Mouse (Mus musculus): ENCODE data around the gene Pcnx4.

Gene Pcnx4

DNA sequence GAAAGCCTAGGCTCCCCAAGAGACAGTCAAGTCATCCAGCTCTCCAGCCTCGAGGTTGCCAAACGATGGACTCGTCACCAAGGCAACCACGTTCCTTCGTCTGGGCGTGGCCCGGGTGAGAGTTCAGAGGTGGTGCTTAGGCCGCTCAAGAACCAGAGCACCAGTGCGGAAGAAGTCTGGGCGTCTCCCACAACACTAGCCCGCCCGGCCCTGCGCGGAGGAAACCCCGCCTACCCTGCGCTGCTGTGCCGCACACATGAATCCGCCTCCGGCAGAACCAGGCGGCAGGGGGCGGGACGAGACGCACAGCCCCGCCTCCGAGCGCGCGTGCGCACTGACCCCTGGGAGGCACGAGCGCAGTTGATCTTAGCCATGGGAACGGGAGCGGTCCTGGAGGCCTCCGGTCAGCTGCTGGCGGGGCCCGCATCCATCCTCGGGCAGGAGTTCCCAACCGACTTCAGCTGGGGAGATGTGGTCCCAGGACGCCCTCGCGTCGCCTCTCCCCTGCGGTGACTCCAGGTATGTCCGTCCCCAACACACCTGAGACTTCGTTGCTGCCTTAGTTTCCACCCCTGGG lies at the start of gene Pcnx4:
Gene Pcnx4, plus strand, starts transcription at position 363 of the 577 bp plus-strand sequence.
- DNase-seq (ENCODE audit: low read depth): peak; percentile 96

DNA sequence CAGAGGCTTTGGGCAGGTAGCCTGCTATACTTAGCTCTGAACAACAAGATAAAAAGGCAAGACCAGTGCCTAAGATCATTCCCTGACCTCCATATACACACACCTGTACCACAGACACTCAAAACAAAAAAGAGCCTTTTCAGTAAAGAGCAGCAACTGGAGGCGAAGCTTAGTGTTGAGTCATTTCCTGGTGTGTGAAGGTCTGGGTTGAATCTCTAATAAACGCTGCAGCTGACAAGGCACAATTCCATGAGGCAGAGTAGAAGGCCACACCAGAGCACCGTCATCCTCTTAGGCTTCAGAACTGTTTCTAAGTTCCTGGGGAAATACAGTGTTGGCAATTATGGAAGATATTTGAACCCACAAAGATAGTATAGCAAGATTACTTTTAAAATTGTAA lies 48.7 kb upstream of the Pcnx4 start:
- DNase-seq (ENCODE audit: low read depth): no peak

DNA sequence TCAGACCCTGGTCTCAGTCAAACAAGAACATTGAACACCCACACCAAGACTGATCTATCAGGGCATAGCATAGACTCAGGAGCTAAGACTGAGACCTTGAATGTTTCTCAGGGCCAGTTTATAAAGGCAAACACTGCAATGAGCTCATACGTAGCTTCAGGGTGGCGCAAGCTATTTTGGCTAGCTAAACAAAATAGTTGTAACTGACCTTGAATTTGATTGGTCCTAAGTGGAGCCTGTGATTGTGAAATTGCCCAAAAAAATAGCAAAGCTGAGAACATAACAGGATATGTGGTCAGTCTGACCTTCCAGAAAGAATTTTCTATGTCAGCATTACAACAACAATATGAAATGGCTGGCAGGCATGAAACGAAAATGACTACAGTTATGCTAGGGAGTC lies 46.2 kb upstream of the Pcnx4 start:
- no peak for DNase-seq (ENCODE audit: low read depth)

DNA sequence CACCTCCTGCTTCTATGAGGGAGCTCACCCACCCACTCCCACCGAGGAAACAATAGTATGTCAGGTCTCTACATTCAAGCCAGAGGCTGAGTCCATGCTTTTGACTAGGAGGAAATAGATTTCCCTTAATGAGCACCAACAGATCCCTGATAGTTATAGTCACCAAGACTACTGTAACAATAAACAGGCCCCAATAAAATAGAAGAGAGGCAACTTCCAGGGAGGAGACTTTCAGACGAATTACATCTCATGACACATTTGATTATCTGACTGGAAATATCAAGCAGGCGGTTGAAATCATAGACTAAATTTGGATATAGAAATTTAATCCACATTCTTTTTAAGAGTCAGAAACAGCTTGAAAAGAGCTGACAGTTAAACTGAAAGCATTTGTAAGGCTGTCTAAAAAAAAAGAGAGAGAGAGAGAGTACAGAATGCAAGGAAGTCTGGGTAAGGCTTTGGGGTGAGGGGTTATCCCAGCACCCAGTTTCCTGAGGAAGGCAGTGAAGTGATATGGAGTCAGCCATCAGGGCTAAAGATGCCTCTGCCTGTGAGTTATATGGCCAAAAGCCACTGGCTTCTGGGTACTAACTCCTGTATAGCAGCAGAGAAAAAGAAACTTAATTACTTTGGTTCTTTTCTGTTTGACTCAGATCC lies 45.0 kb upstream of the Pcnx4 start:
- DNase-seq (ENCODE audit: low read depth): no peak

DNA sequence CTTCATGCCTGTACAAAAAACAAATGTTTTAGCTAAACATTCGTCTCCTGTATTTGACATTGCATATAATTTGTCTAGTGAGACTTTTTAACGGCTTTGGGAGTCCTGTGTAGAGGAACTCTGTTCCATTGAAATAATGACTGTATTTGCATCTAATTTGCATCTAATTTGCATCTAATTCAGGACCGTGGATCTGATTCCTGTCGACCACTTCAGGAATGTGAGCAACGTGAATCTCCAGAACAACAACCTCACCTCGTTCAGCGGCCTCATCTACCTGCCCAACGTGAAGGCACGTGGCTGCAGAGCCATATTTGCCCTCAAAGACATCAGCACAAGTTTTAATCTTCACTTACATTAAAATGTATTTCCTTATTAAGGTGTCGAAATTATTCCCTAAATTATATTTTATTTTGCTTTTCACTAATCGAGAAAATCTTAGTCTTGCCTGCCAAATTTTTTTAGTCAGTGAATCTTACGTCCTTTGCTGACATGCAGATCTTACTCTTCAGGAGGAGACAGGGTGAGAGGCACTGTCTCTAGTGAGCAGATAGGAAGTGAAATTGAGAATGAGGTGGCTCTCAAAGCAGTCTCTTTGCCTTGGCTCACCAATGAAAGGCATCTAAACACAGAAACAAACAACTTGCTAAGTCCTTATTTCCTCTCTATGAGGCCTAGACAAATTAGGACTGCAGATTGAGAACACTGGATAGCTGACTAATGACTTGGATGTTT lies 39.1 kb upstream of the Pcnx4 start:
- DNase-seq (ENCODE audit: low read depth): no peak

DNA sequence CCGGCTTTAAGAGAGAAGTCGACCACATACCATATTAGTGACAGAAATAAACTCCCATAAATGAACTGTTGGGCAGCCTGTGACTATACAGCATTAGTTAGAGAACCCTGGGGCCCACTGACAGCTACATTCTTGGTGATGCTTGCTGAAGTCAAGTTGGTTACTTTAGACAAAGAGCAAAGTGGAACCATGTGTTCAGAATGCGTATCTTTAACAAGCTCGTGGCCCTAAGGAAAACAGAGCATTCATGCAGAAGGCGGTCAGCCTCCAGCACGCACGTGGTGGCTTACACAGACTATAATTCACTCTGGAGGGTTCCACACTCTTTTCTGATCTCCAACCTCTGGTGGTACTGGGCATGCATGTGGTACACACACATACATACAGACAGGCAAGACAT lies 26.6 kb upstream of the Pcnx4 start:
- no peak for DNase-seq (ENCODE audit: low read depth)

DNA sequence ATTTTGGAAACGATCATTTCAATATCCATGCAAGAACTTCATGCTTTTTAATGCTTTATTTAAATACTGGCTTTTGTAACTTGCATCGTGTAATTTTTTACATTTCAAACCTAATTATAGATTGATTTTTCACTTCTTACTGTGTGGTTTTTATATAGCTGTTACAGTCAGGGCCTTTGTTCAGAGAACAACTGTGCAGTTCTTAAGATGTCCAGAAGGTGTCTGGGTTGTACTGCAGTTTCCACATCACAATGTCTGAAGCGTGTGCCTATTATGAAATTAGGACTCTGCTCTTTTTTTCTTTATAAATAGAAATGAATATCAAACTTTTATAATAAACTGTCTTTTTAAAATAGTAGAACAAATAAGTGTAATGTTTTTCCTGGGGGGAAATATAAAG lies 20.7 kb upstream of the Pcnx4 start:
- peak; percentile 33 for DNase-seq (ENCODE audit: low read depth)

DNA sequence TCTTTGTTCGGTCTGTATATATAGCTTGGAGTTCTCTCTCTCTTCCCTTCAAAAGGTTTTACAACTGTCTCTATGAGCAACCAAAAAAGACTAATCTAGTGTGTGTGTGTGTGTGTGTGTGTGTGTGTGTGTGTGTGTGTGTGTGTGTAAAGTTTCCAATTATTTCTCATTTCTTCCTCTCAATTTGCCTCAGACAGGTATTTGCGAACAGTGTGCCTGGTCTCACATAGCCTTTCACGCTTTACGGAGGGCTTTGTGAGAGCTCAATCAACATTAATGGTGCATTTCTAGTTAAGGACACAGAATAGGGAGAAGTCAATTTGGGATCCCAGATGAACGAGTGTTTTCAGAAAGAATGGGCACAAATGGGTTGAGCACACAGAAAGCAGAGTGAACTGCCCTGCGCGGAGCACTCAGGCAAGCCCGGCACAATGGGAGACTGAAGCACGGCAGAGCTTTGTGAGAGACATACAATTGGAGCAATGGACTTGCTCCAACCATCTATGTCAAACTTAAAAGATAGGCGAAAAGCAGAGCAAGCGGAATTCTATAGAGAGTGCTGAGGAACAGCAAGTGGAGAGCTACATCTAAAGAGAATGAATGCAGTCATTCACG lies 18.0 kb upstream of the Pcnx4 start:
- no peak for DNase-seq (ENCODE audit: low read depth)

DNA sequence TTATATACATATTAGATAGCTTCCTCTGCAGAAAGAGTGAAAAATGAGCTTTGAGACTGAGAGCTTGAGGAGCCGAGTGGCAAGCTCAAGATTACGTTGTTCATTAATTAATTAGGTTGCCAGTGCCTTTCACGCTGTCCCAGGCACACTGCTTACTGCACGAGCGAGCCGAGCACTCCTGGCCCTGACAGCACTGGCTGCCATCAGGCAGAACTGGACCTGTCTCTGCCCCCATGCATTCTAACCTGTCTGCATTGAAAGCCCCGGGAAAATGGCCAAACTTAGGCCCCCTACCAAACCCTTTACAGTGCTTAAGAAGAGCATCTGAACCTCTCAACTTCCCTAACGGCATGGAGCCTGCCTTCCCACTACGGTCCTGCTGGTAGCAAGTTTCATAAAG lies 16.8 kb upstream of the Pcnx4 start:
- DNase-seq (ENCODE audit: low read depth): no peak

DNA sequence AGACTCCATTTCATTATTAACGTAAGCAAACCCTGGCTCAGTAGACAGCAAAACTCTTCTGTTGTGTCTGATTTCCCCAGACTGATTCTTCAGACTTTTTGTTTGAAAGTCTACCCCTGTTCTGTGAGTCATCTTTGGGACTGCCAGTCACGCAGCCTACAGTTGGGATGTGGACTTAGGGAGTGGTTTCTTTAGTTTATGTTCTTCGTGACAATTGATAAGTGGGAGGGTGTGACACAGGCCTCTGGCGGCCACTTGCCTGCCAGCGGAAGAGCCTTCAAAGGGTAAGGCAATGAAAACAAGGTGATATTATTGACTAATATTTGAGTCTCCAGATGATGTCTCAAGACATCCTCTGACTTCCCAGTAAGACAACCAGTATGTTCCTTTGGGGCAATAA lies 16.3 kb upstream of the Pcnx4 start:
- no peak for DNase-seq (ENCODE audit: low read depth)

DNA sequence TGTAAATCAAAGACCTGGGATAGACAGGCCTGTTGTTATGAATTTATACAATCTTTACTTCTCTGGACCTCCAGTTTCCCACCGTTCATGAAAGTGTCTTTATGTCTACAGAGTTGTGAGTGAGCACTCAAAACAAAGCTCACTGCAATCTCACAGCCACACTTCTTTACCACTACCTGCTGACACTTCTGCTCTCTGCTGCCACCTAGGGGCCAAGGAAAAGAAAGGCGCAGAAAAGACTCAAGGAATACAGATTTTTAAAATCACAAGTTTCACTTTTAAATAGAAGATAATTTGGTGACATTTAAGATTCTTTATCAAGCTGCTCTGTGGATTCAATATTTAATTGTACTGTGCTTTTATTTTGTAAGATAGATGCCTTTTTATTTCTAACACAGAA lies 15.5 kb upstream of the Pcnx4 start:
- peak; percentile 86 for DNase-seq (ENCODE audit: low read depth)

DNA sequence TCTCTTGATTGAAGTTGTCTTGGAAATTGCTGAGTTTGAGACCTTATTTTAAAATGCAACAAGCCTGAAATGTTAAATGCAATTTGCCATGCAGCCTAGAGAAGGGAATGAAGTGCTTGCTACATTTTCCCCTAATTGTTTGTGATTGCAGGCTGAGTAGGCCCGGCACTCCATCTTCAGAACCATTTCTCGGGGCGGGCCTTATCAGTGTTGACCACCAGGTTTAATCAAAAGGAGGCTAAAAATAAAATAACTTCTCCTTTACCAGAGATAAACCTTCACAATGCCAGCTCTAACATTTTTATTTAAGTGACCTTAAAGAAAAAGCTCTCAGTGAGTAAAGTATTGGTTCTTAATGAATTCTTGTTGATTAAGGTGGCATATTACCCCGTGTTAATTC lies 10.6 kb upstream of the Pcnx4 start:
- DNase-seq (ENCODE audit: low read depth): no peak

DNA sequence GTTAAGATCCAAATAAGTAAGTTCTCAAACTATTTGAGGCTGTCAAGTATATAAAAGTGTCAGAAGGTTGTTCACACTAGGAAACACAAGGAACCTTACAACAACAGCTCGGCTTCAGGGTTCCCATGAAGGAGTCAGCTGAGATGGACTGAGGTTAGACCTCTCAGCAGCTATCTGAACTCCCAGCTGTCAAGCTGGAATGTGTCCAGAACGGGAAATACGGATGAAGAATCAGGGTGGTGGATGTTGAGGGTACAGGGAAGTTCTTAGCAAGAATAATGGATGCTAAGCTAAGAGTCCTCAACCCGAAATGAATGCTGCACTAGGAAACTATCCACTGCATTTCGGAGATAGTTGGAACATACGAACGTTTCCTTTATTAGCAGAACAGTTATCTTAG lies 3.9 kb upstream of the Pcnx4 start:
- DNase-seq (ENCODE audit: low read depth): no peak

DNA sequence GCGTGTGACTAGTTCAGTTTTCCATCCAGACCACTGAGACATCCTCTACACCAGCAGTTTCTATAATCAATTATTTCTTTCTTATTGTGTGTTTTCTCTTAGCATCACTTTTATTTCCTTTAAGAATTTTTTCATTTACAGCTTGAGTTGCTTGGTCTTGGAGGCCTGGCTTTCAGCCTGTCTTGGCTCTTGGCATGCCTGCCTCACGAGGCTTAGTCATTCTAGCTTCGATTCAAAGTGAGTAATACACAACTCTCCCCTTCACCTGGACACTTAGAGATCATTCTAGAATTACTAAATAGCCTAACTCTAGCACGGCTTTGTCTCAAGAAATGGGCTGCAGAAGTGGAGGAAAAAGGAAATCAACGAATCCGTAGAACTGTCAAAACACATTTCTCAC lies 2.2 kb upstream of the Pcnx4 start:
- no peak for DNase-seq (ENCODE audit: low read depth)

DNA sequence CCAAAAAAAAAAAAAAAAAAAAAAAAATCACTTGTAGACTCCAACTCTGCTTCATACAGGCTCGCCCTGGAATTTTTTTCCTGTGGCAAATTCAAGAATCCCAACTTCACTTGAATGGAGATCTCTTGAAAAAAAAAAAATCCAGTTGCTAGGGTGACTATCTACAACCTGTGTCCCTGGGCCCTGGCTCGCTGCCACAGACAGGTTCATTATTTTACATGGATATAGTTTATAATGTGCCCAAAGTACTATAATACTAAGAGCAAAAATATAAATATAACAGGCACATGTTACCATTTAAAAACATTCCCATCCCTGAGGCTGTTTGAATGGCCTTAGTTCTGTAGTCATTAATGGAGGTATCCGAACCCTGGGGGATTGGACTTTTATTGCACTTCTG lies 584 bp upstream of the Pcnx4 start:
- DNase-seq (ENCODE audit: low read depth): no peak

DNA sequence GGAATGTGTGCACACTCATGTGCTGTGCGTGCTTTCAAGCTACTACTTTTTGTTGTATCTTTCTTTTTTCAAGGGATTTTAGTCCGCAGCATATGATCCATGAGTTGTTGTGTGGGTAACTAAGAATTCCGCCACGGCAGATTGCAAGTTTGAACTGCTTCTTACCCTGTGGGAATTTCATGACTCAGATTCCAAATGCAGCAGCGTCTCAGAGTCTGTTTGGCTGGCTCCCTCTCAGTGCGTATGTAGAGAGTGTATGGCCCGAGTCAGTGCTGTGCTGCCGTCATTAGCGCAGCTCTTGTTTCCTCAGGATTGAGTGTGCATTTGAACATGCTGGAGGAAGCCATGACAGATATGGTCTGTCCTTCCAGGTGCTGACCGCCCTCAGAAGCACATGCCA lies 2.4 kb downstream of the Pcnx4 start:
- no peak for DNase-seq (ENCODE audit: low read depth)

DNA sequence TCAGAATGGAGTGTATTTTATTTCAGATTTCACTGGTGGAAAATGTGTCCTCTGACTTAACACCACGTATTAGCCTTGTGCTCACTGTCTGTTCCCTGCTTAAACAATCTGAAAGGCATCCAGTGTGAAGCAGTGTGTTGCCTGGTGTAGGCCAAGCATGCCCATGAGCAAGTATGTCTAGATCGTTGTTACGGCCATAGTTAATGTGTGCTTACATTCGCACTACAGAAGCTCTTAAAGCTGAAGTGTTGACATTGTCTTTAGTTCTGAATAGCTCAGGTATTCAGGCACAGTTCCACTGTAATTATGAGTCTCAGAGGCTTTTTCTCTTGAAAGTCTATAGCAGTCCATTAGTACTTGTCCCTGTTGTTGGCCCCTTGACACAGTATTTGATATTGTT lies 18.2 kb downstream of the Pcnx4 start:
- DNase-seq (ENCODE audit: low read depth): no peak

DNA sequence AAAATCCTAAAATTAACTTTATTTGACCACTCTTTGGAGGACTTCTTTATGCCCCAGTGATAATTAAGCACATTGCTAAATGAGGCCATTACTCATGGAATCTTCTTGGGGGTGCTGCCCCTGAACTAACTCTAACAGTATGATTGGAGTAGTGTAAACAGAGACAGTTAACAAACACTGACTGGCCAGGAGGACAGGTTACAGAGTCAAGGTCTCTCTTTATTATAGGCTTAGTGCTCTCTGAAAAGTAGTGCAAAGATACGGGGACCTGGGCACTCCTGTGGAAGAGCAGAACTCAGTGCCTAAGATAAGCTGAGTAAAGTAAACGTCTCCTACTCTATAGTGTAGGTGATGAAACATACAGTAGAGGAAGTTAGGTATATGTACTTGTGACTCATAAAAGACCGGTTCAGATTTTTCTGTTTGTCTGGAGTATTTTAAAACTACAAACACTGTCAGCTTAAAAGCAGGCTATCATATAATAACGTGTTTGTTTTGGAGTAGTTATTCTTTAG lies 28.2 kb downstream of the Pcnx4 start:
- DNase-seq (ENCODE audit: low read depth): no peak

DNA sequence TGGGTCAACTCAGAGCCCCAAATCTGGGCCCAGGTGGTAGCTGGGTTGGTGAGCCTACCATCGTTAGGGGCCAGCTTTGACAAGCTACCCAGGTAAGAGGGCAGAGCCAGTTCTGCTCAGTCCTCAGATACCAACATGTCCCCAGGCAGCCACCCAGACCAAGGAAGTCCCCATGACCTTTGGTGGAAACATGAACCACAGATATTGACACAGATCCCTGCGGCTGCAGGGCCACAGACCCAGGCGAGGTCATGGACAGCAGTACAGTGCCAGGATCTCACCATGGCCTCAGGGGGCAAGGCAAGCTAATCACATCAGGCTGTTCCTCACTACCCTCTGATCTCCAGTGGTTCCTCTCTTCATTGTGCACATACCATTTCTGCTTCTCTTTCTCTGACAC lies 45.8 kb downstream of the Pcnx4 start:
- no peak for DNase-seq (ENCODE audit: low read depth)

DNA sequence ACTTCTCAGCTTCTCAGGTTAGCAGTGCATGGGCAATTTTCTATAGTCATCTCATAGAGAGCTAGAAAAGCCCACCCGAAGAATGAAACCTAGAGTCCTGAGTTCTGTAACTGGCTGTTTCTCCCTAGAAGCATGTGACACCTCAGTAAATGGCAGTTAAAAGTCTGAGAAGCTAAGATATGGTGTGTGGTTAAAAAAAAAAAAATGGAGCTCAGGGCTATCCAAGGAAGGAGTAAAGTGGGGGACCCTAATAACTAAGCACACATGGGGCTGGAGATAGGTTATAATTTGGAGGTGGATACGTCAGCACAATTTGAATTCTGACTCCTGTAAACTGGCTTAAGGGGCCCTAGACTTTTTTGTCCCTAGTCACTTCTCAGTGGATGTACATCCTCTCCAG lies 46.9 kb downstream of the Pcnx4 start:
- DNase-seq (ENCODE audit: low read depth): no peak

DNA sequence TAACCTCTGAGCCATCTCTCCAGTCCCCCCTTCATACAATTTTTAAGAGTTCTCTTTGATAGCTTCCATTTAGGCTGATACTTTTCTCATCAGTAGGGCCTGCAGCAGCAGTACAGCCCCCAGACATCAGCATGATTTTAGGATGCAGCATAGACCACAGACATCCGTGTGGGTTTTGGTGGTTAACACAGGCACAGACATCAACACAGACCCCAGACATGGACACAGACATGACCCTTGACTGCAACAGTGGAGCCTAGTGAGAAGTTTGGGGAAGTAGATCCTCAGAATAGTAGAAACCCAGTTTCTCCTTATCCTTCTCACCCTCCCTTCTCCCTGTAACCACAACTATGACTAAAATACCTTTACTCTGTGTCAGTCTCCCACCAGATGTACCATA lies 49.2 kb downstream of the Pcnx4 start:
- no peak for DNase-seq (ENCODE audit: low read depth)

DNA sequence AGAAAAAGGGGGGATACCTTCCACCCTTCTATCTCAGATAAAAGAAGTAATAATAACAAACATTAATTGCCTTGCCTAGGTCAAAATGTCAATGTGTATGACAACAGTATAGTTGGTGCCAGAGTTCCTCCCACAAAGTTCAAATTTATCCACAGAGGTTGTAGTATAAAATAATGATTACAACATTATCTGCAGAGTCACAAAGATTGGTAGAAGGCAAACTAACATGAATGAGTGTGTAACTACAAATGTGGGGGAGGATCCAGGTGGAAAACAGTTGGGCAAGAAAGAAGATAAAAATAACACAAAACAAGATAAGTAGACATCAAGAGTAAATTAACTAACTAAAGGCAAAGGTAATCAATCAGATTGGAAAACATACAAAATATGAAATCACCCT lies 56.8 kb downstream of the Pcnx4 start:
- DNase-seq (ENCODE audit: low read depth): no peak

DNA sequence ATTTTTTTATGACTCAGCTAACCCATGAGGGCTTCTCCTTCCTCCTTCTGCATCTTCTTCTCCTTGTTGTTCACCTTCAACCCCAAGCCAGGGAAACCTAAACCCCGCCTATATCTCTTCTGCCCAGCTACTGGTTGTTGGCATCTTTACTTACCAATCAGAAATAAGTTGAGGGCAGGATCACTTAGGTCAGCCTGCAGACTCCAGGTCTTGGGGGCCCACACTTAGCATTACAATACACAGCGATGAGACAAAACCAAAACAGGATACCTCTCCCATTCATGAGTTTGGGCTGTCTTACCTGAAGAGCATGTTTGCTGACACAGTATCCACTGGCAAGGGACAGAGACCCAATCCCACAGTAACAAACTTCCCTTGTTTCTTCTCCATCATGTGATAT lies 57.8 kb downstream of the Pcnx4 start:
- DNase-seq (ENCODE audit: low read depth): no peak
